Mouse (Mus musculus) adrenal gland, adult (tissue): ENCODE measurements at regions not wholly inside any gene's neighbourhood (a gene's known extent, or its start where the extent isn't known, plus 50 kb on each side); places are given as distances from the start of the nearest gene placed in this dataset.
"Not testable (repeated sequence)": the region's sequence is repeated elsewhere in the genome, so short reads cannot be mapped to it uniquely, and the experiment has no call there.

Experiments used
- DNase-seq, 2 experiments: peaks; one replicate each; pipeline ENCODE4 v3.0.0; 2022 to 2023; ENCODE audit warnings: low spot score in 1 of 2; ENCODE audit not compliant: inconsistent age in 2 of 2

- no peak for DNase-seq
Observed at GRCm38 (mm10) chr11:22420003-22420723, 78.1 kb upstream of the Ehbp1 start.

- no peak for DNase-seq
Observed at GRCm38 (mm10) chr11:22421762-22422161, 79.7 kb upstream of the Ehbp1 start.

- DNase-seq: peak; percentile 83 to 89
Observed at GRCm38 (mm10) chr11:22437140-22437850, 74.6 kb upstream of the Tmem17 start.

- DNase-seq: no peak
Observed at GRCm38 (mm10) chr11:22437851-22438215, 74.1 kb upstream of the Tmem17 start.

- DNase-seq: peak in 1 of 2 experiments; percentile 38
Observed at GRCm38 (mm10) chr11:22438441-22439066, 73.3 kb upstream of the Tmem17 start.

- DNase-seq: peak; percentile 75 to 86
Observed at GRCm38 (mm10) chr11:22440521-22440920, 71.4 kb upstream of the Tmem17 start.

GRCm38 (mm10) chr11:22453161-22453560 is 58.7 kb upstream of the Tmem17 start:
- no peak for DNase-seq

GRCm38 (mm10) chr11:22456286-22456685 is 55.6 kb upstream of the Tmem17 start:
- no peak for DNase-seq

GRCm38 (mm10) chr11:22457220-22457619 is 54.7 kb upstream of the Tmem17 start:
- no peak for DNase-seq

GRCm38 (mm10) chr11:22458951-22459703 is 52.8 kb upstream of the Tmem17 start:
- no peak for DNase-seq

GRCm38 (mm10) chr11:22461019-22461735 is 50.7 kb upstream of the Tmem17 start:
- not testable (repeated sequence) for DNase-seq
